Mouse (Mus musculus): ENCODE measurements around the gene Adgrv1.

GRCm38 (mm10) chr13:81294106-81294505 lies 338.8 kb downstream of the Adgrv1 start:
- no peak for TF ChIP-seq CTCF (IDR thresholded peaks at IDR 0.05)
- TF ChIP-seq EP300 (IDR thresholded peaks at IDR 0.05): no peak
